Mouse (Mus musculus): ENCODE data around the gene Abcg1.

Gene Abcg1

GRCm38 (mm10) chr17:31079078-31079840 is 21.8 kb downstream of the Abcg1 start:
- no peak for DNase-seq (ENCODE audit: low spot score in 2 of 2)

GRCm38 (mm10) chr17:31082296-31083078 is 25.0 kb downstream of the Abcg1 start:
- DNase-seq (ENCODE audit: low spot score in 2 of 2): no peak

- DNase-seq (ENCODE audit: low spot score in 2 of 2): no peak
Observed at GRCm38 (mm10) chr17:31085519-31085918, 28.0 kb downstream of the Abcg1 start.

GRCm38 (mm10) chr17:31086196-31086595 is 28.7 kb downstream of the Abcg1 start:
- no peak for DNase-seq (ENCODE audit: low spot score in 2 of 2)

- no peak for DNase-seq (ENCODE audit: low spot score in 2 of 2)
Observed at GRCm38 (mm10) chr17:31088711-31089110, 31.2 kb downstream of the Abcg1 start.

- no peak for DNase-seq (ENCODE audit: low spot score in 2 of 2)
Observed at GRCm38 (mm10) chr17:31089848-31090247, 32.4 kb downstream of the Abcg1 start.

- DNase-seq (ENCODE audit: low spot score in 2 of 2): no peak
Observed at GRCm38 (mm10) chr17:31091023-31091735, 33.7 kb downstream of the Abcg1 start.

- no peak for DNase-seq (ENCODE audit: low spot score in 2 of 2)
Observed at GRCm38 (mm10) chr17:31094781-31095180, 37.3 kb downstream of the Abcg1 start.

GRCm38 (mm10) chr17:31095570-31095969 is 38.1 kb downstream of the Abcg1 start:
- no peak for DNase-seq (ENCODE audit: low spot score in 2 of 2)

- DNase-seq (ENCODE audit: low spot score in 2 of 2): no peak
Observed at GRCm38 (mm10) chr17:31096893-31097292, 39.4 kb downstream of the Abcg1 start.

- no peak for DNase-seq (ENCODE audit: low spot score in 2 of 2)
Observed at GRCm38 (mm10) chr17:31098788-31099187, 41.3 kb downstream of the Abcg1 start.

- no peak for DNase-seq (ENCODE audit: low spot score in 2 of 2)
Observed at GRCm38 (mm10) chr17:31103007-31103570, 45.6 kb downstream of the Abcg1 start.

- no peak for DNase-seq (ENCODE audit: low spot score in 2 of 2)
Observed at GRCm38 (mm10) chr17:31103823-31104222, 46.3 kb downstream of the Abcg1 start.

- no peak for DNase-seq (ENCODE audit: low spot score in 2 of 2)
Observed at GRCm38 (mm10) chr17:31108388-31108787, 50.9 kb downstream of the Abcg1 start.

GRCm38 (mm10) chr17:31113191-31113856 is 55.8 kb downstream of the Abcg1 start:
- DNase-seq (ENCODE audit: low spot score in 2 of 2): no peak

- DNase-seq (ENCODE audit: low spot score in 2 of 2): no peak
Observed at GRCm38 (mm10) chr17:31116063-31116462, 58.6 kb downstream of the Abcg1 start.

GRCm38 (mm10) chr17:31117946-31118345 is 60.5 kb downstream of the Abcg1 start:
- no peak for DNase-seq (ENCODE audit: low spot score in 2 of 2)

GRCm38 (mm10) chr17:31119429-31119828 is 62.0 kb downstream of the Abcg1 start:
- DNase-seq (ENCODE audit: low spot score in 2 of 2): peak; percentile 68 to 90

- DNase-seq (ENCODE audit: low spot score in 2 of 2): peak; percentile 35 to 81
Observed at GRCm38 (mm10) chr17:31121975-31122374, 64.5 kb downstream of the Abcg1 start.

GRCm38 (mm10) chr17:31125548-31126266 is 68.2 kb downstream of the Abcg1 start:
- no peak for DNase-seq (ENCODE audit: low spot score in 2 of 2)
